Mouse (Mus musculus): ENCODE measurements around the gene Phb2. TPM values are rescaled to one million over a fixed set of nuclear protein-coding genes. Genes with fewer than 3 reads are reported as not detected.
"Not testable (repeated sequence)": the region's sequence is repeated elsewhere in the genome, so short reads cannot be mapped to it uniquely, and the experiment has no call there.

Gene Phb2
- total RNA-seq, 1 experiment from 2014 or later = 265 TPM

- ATAC-seq (replicated peaks in 1 of 2; ENCODE audit: insufficient read depth in 1 of 2, low FRiP score in 2 of 2, low TSS enrichment in 1 of 2, low read depth in 1 of 2, poor library complexity in 2 of 2, severe bottlenecking in 2 of 2) = peak; percentile 16 to 51; a peak in 2 of 4 replicates
These were observed 26.3 kb upstream of the Phb2 start for GRCm38 (mm10) chr6:124685606-124686386.

- not testable (repeated sequence) for ATAC-seq (replicated peaks in 1 of 2; ENCODE audit: insufficient read depth in 1 of 2, low FRiP score in 2 of 2, low TSS enrichment in 1 of 2, low read depth in 1 of 2, poor library complexity in 2 of 2, severe bottlenecking in 2 of 2)
These were observed 25.5 kb upstream of the Phb2 start for GRCm38 (mm10) chr6:124686644-124687043.

GRCm38 (mm10) chr6:124688151-124688758, 23.9 kb upstream of the Phb2 start:
- peak; percentile 54 to 55; a peak in 3 of 4 replicates for ATAC-seq (replicated peaks in 1 of 2; ENCODE audit: insufficient read depth in 1 of 2, low FRiP score in 2 of 2, low TSS enrichment in 1 of 2, low read depth in 1 of 2, poor library complexity in 2 of 2, severe bottlenecking in 2 of 2)

- ATAC-seq (replicated peaks in 1 of 2; ENCODE audit: insufficient read depth in 1 of 2, low FRiP score in 2 of 2, low TSS enrichment in 1 of 2, low read depth in 1 of 2, poor library complexity in 2 of 2, severe bottlenecking in 2 of 2) = no peak
These were observed 23.1 kb upstream of the Phb2 start for GRCm38 (mm10) chr6:124689011-124689410.

GRCm38 (mm10) chr6:124690517-124690916, 21.6 kb upstream of the Phb2 start:
- ATAC-seq (replicated peaks in 1 of 2; ENCODE audit: insufficient read depth in 1 of 2, low FRiP score in 2 of 2, low TSS enrichment in 1 of 2, low read depth in 1 of 2, poor library complexity in 2 of 2, severe bottlenecking in 2 of 2) = no peak

- ATAC-seq (replicated peaks in 1 of 2; ENCODE audit: insufficient read depth in 1 of 2, low FRiP score in 2 of 2, low TSS enrichment in 1 of 2, low read depth in 1 of 2, poor library complexity in 2 of 2, severe bottlenecking in 2 of 2) = peak in 1 of 2 experiments; percentile 6; a peak in 1 of 4 replicates
These were observed 18.7 kb upstream of the Phb2 start for GRCm38 (mm10) chr6:124693243-124693981.

- ATAC-seq (replicated peaks in 1 of 2; ENCODE audit: insufficient read depth in 1 of 2, low FRiP score in 2 of 2, low TSS enrichment in 1 of 2, low read depth in 1 of 2, poor library complexity in 2 of 2, severe bottlenecking in 2 of 2) = peak; percentile 95 to 97
These were observed 17.8 kb upstream of the Phb2 start for GRCm38 (mm10) chr6:124694166-124694955.

- no peak for ATAC-seq (replicated peaks in 1 of 2; ENCODE audit: insufficient read depth in 1 of 2, low FRiP score in 2 of 2, low TSS enrichment in 1 of 2, low read depth in 1 of 2, poor library complexity in 2 of 2, severe bottlenecking in 2 of 2)
These were observed 15.5 kb upstream of the Phb2 start for GRCm38 (mm10) chr6:124696441-124697150.

- no peak for ATAC-seq (replicated peaks in 1 of 2; ENCODE audit: insufficient read depth in 1 of 2, low FRiP score in 2 of 2, low TSS enrichment in 1 of 2, low read depth in 1 of 2, poor library complexity in 2 of 2, severe bottlenecking in 2 of 2)
These were observed 13.4 kb upstream of the Phb2 start for GRCm38 (mm10) chr6:124698751-124699150.

GRCm38 (mm10) chr6:124699366-124699765, 12.8 kb upstream of the Phb2 start:
- no peak for ATAC-seq (replicated peaks in 1 of 2; ENCODE audit: insufficient read depth in 1 of 2, low FRiP score in 2 of 2, low TSS enrichment in 1 of 2, low read depth in 1 of 2, poor library complexity in 2 of 2, severe bottlenecking in 2 of 2)

- ATAC-seq (replicated peaks in 1 of 2; ENCODE audit: insufficient read depth in 1 of 2, low FRiP score in 2 of 2, low TSS enrichment in 1 of 2, low read depth in 1 of 2, poor library complexity in 2 of 2, severe bottlenecking in 2 of 2) = no peak
These were observed 12.1 kb upstream of the Phb2 start for GRCm38 (mm10) chr6:124699962-124700610.

GRCm38 (mm10) chr6:124701338-124701737, 10.8 kb upstream of the Phb2 start:
- no peak for ATAC-seq (replicated peaks in 1 of 2; ENCODE audit: insufficient read depth in 1 of 2, low FRiP score in 2 of 2, low TSS enrichment in 1 of 2, low read depth in 1 of 2, poor library complexity in 2 of 2, severe bottlenecking in 2 of 2)

GRCm38 (mm10) chr6:124702102-124702783, 9.9 kb upstream of the Phb2 start:
- no peak for ATAC-seq (replicated peaks in 1 of 2; ENCODE audit: insufficient read depth in 1 of 2, low FRiP score in 2 of 2, low TSS enrichment in 1 of 2, low read depth in 1 of 2, poor library complexity in 2 of 2, severe bottlenecking in 2 of 2)

- ATAC-seq (replicated peaks in 1 of 2; ENCODE audit: insufficient read depth in 1 of 2, low FRiP score in 2 of 2, low TSS enrichment in 1 of 2, low read depth in 1 of 2, poor library complexity in 2 of 2, severe bottlenecking in 2 of 2) = peak; percentile 86 to 89
These were observed 9.4 kb upstream of the Phb2 start for GRCm38 (mm10) chr6:124702784-124703103.

GRCm38 (mm10) chr6:124703789-124704188, 8.3 kb upstream of the Phb2 start:
- ATAC-seq (replicated peaks in 1 of 2; ENCODE audit: insufficient read depth in 1 of 2, low FRiP score in 2 of 2, low TSS enrichment in 1 of 2, low read depth in 1 of 2, poor library complexity in 2 of 2, severe bottlenecking in 2 of 2) = no peak

GRCm38 (mm10) chr6:124704417-124704816, 7.7 kb upstream of the Phb2 start:
- no peak for ATAC-seq (replicated peaks in 1 of 2; ENCODE audit: insufficient read depth in 1 of 2, low FRiP score in 2 of 2, low TSS enrichment in 1 of 2, low read depth in 1 of 2, poor library complexity in 2 of 2, severe bottlenecking in 2 of 2)

Measured in hematopoietic stem cell, adult 5-6 weeks (primary cell).